Mouse (Mus musculus) G1E-ER4 (cell line): Measurements from ENCODE around the gene Rab33b. TPM values are rescaled to one million over a fixed set of nuclear protein-coding genes. Genes with fewer than 3 reads are reported as not detected.

ENCODE experiments used
- GATA1 ChIP-seq: IDR thresholded peaks from one replicate; pipeline ENCODE4 v1.8.0; 2012; ENCODE audit warnings: low read length, inconsistent platforms
- polyA plus RNA-seq: library from polyadenylated mRNA; stranded (reverse); fragments of >175 nt; gene quantifications from 2 replicates; pipeline ENCODE4 v1.2.3, GENCODE M21; 2012

Rab33b gene
- 2.2 and 3.9 TPM in 2 replicates for polyA plus RNA-seq

DNA sequence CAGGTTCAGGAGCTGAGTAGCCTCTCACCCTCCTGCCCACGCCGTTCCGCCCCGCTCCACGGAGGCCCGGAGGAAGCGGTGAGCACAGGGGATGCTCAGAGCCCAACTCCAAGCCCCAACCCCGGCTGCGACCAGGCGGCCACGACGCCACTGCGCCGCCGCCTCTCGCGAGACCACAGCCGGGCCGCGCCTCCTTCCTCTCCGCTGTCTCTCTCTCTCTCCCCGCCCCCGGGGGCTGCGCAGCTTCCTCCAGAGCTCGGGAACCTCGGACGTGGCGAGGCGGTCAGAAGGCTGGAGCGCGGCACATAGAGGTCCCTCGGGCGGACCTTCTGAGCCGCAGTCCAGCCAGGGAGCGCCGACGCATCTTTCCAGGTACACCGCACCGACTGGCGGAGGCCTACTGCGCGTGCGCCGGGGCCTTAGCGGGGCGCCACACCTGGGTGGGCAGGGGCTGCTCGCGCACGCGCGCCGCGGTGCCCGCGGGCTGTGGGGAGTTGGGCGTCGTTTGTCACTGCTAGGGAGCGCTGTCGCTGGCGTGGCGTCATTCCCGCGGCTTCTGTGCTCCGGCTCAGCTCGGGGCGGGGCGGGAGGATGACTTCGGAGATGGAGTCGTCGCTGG lies at the start of gene Rab33b:
Rab33b (plus strand) TSS at position 180 of the 619 bp plus-strand sequence.
- TF ChIP-seq GATA1 = no peak

- no peak for TF ChIP-seq GATA1
Measured at GRCm38 (mm10) chr3:51434871-51435595, 48.7 kb upstream of the Rab33b start.

DNA sequence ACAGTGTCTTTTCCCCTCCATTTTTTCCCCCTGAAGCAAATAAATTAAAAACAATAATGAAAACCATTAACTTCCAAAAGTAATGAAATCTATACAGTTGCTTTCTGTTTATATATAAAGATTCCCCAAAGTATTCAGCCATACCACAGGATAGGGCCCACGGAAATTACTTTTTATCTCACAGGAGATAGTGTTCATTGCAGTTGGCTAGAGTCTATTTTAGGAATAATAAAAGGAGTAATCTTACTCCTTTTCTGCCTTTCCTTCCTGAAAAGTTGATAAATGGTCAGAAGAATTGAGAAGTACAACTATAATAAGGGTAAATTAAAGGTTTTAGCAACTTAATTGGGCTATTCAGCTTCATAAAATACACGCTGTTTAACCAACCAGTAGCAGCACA lies 15.2 kb upstream of the Rab33b start:
- TF ChIP-seq GATA1 = no peak

- TF ChIP-seq GATA1 = no peak
Measured at GRCm38 (mm10) chr3:51475706-51476105, 8.0 kb upstream of the Rab33b start.

GRCm38 (mm10) chr3:51479893-51480292 lies 3.8 kb upstream of the Rab33b start:
- TF ChIP-seq GATA1 = no peak

DNA sequence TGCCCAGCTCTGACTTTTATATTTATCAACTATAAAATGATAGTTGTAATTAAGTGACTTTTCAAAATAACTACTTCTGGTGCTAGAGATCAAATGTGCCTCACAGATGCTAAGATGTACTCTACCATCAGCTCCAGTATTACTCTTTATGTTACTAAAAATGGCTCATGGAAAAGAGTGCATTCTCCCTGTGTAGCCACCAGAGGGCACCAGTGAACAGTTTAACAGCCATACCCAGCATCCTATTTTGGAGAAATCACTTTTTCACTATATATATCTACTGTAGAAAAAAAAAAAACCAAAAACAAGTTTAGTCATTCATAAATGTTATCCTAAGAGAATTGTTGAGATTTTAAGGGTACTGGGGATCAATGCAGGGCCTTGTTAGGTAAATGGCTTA lies 2.7 kb upstream of the Rab33b start:
- TF ChIP-seq GATA1 = no peak

DNA sequence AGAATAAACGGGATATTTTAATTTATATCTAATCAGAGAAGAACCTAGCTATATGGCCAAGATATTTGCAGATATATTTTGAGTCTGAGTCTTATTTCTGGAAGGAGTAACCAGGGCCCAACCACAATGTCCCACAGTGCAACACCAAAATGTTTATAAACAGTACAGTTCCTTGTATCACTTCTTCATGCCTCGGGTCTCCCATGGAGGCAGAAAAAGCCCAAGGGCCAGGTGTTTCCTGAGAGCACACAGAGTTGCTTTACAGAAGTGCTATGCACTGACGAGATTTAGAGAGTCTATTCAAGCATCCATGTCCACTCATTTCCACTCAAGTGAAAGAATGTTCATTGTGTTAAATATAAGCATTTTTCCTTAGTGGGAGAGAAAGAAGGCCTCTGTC lies 1.8 kb upstream of the Rab33b start:
- no peak for TF ChIP-seq GATA1

- TF ChIP-seq GATA1 = no peak
Measured at GRCm38 (mm10) chr3:51482781-51483180, 939 bp upstream of the Rab33b start.

GRCm38 (mm10) chr3:51484370-51484769 lies 650 bp downstream of the Rab33b start:
- no peak for TF ChIP-seq GATA1

- TF ChIP-seq GATA1 = no peak
Measured at GRCm38 (mm10) chr3:51485347-51485746, 1.6 kb downstream of the Rab33b start.

GRCm38 (mm10) chr3:51486491-51487195 lies 2.9 kb downstream of the Rab33b start:
- no peak for TF ChIP-seq GATA1

DNA sequence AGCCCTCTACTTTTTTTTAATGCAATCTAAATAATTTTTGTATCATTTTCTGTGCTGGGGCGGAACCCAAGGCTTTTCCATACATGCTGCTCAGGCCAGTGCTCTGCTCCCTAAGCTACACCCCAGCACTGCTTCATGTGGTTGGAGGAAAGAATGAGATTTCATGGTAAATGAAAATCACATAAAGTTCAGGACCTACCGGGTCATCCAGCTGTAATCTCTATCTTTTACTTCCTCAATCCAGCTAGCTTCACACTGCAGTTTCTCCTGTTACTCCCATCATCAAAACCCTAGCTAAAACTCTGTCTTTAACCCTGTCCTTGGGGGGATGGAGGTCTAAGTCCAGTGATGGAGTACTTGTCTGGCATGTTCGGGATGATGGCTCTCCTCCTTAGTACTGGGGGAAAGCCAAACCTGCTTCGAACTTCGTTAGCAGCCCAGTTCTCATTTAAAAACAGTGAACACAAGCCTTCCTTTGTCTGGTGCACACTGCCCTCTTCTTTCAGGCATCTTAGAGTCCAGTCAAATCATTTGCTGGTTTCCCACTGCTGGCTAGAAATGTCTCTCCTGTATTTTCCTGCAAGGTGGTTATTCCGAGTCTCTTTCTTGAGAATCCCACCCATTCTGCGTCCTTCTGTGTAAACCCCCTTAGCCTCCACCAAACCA lies 6.5 kb downstream of the Rab33b start:
- TF ChIP-seq GATA1 = no peak

- no peak for TF ChIP-seq GATA1
Measured at GRCm38 (mm10) chr3:51493272-51493838, 9.6 kb downstream of the Rab33b start.

DNA sequence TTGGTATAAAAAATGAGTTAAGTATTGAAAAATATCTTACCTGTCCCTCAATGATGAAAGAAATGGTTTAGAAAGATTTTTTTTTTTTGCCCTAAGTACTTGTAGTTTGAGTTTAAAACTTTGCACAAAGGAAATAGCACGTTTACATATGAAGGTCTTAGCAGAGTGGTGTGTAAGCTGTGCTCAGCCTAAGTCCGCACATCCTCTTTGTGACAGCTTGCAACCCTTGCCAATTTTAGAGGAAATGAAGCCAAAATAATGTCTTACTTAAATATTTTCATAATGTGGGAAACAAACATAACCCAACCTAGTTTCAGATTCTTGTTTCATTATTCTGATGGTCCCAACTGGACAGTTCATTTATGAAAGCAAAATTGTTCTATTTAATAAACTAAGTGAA lies 10.7 kb downstream of the Rab33b start:
- no peak for TF ChIP-seq GATA1

DNA sequence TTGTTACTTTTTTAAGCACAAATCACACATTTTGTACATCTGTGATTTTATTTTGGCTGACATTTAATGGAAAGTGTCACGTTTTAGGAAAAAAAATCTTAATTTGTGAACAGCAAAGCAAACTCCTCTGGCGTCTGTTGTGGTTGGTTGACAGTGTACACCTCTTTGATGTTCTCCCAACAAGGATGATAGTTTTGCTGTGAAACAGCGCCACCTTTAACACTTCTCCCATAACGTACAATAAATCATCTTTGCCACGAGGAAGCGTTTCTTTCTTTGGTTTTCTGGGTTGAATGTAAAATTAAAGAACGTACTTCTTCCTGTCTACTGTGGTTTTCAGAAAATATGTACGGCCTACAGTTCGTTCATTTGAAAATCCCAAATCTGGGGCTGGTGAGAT lies 11.9 kb downstream of the Rab33b start:
- no peak for TF ChIP-seq GATA1

DNA sequence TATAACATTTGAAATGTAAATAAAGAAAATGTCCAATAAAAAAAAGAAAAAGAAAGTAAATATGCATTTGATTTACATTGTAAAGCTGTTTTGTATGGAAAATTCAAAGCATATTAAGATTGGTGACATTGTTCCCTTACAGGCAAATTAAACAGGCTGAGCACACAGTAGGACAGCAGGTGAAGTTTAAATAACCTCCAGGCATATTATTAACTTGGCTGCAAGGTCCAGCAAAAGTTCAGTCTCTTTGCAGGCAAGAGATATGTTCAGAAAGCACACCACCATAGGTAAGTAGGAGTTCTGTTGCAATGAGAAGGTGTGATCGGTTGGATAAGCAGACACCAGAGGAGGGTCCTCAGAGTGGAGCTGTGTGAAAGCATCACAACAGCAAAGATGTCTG lies 14.3 kb downstream of the Rab33b start:
- TF ChIP-seq GATA1 = no peak

GRCm38 (mm10) chr3:51498659-51499058 lies 14.9 kb downstream of the Rab33b start:
- no peak for TF ChIP-seq GATA1
